20 mouse cellular contexts compared by ENCODE assay signal in the genomic region with DNA sequence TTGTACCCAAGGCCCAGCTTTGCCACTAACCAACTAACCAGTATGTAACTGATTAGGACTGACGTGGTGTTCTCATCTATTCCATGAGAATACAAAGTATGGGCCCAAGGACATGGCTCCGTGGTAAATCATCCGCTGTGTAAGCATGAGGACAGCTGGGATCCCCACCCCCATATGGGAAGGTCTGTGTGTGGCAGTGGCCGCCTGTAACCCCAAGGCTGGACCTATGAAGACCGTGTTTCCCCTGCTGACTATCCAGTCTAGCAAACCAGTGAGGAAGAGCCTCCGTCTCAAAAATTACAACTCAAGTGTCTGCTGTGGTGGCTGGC. TPM values are rescaled to one million over a fixed set of nuclear protein-coding genes. Genes with fewer than 3 reads are reported as not detected.
A peak's percentile ranks its signal among the peaks of the same experiment; 100 is the strongest.
DNase-seq lines count a peak whose midpoint lies in the region; ATAC-seq and TF ChIP-seq lines count a peak whose summit lies in the region.
"Had no signal": no experiment of that assay in that cellular context is flagged by ENCODE, and none has a peak within 500 bp of the region (broad histone marks: within the 10 kb centered on the region; RNA-seq: fewer than 3 reads in every experiment).

No protein-coding gene starts in this region.

- no peaks in the 10 kb centered on the region for H3K9me3 ChIP-seq in intestine, embryonic 15.5 days
- H3K9me3 ChIP-seq in intestine, postnatal 0 days (ENCODE audit: control insufficient read depth) = no peaks in the 10 kb centered on the region
- no peaks in the 10 kb centered on the region for H3K9me3 ChIP-seq in liver, postnatal 0 days (ENCODE audit: low read length)
- H3K9me3 ChIP-seq: embryonic facial prominence, embryonic 15.5 days; limb, embryonic 13.5 days; neural tube, embryonic 15.5 days had no signal

- H3K27me3 ChIP-seq in intestine, embryonic 15.5 days (replicated peaks) = no peaks in the 10 kb centered on the region
- no peaks in the 10 kb centered on the region for H3K27me3 ChIP-seq in intestine, postnatal 0 days (replicated peaks; ENCODE audit: control insufficient read depth, insufficient read depth, low read length)
- no peaks in the 10 kb centered on the region for H3K27me3 ChIP-seq in liver, postnatal 0 days (ENCODE audit: insufficient read depth, low read length)
- H3K27me3 ChIP-seq: embryonic facial prominence, embryonic 15.5 days; limb, embryonic 13.5 days; neural tube, embryonic 15.5 days had no signal

- TF ChIP-seq CTCF in intestine, postnatal 0 days (IDR thresholded peaks at IDR 0.05; ENCODE audit: low read depth) = no peak
- TF ChIP-seq CTCF in liver, postnatal 0 days (IDR thresholded peaks at IDR 0.05; ENCODE audit: low read depth) = no peak

- peak; percentile 79 for DNase-seq in adrenal gland, adult 2 months
- DNase-seq in adrenal gland, postnatal 25 days = peak; percentile 47
- DNase-seq in liver, postnatal 0 days = no peak
- DNase-seq in frontal cortex, postnatal 25 days (ENCODE audit: low spot score in 2 of 2) = no peak
- DNase-seq in kidney, adult 8-10 months = no peak
- DNase-seq: cerebellum, adult 9-11 months; gastrocnemius, postnatal 36 days; heart, adult 2 months; kidney, adult 11 months; layer of hippocampus, adult 9-11 months; lung, embryonic 14.5 days; right cerebral cortex, adult 18-20 months had no signal

- H3K4me3 ChIP-seq in intestine, embryonic 15.5 days (replicated peaks) = no peak overlapping the region
- H3K4me3 ChIP-seq in intestine, postnatal 0 days (ENCODE audit: low read depth, low read length) = no peak overlapping the region
- H3K4me3 ChIP-seq in liver, postnatal 0 days (ENCODE audit: low read depth, low read length) = no peak overlapping the region
- H3K4me3 ChIP-seq: embryonic facial prominence, embryonic 15.5 days; heart, adult 2 months; limb, embryonic 13.5 days; neural tube, embryonic 15.5 days had no signal

- WGBS in intestine, embryonic 15.5 days = 70% methylated on average over 6 of the region's 6 CpGs
- 66% methylated on average over 6 of the region's 6 CpGs for WGBS in intestine, postnatal 0 days
- 67% methylated on average over 6 of the region's 6 CpGs for WGBS in liver, postnatal 0 days (ENCODE audit: insufficient replicate concordance)

- H3K4me1 ChIP-seq in intestine, embryonic 15.5 days (replicated peaks) = 0 out of 2 replicates have a peak, but pooled peaks cover 9% of the 10 kb centered on the region
- H3K4me1 ChIP-seq in intestine, postnatal 0 days (replicated peaks; ENCODE audit: control insufficient read depth, insufficient read depth, low read length) = no peaks in the 10 kb centered on the region
- peaks cover 3% of the 10 kb centered on the region for H3K4me1 ChIP-seq in liver, postnatal 0 days (ENCODE audit: insufficient read depth)
- H3K4me1 ChIP-seq: neural tube, embryonic 15.5 days had no signal

- H3K9ac ChIP-seq in intestine, embryonic 15.5 days = no peak overlapping the region
- no peak overlapping the region for H3K9ac ChIP-seq in intestine, postnatal 0 days (ENCODE audit: low read depth, low read length)
- H3K9ac ChIP-seq in liver, postnatal 0 days (replicated peaks) = no peak overlapping the region
- H3K9ac ChIP-seq: embryonic facial prominence, embryonic 15.5 days; limb, embryonic 13.5 days; lung, embryonic 14.5 days; neural tube, embryonic 15.5 days had no signal

- H3K36me3 ChIP-seq in intestine, embryonic 15.5 days = no peaks in the 10 kb centered on the region
- no peaks in the 10 kb centered on the region for H3K36me3 ChIP-seq in intestine, postnatal 0 days (ENCODE audit: control insufficient read depth, insufficient read depth)
- H3K36me3 ChIP-seq in liver, postnatal 0 days (replicated peaks; ENCODE audit: insufficient read depth, low read length) = no peaks in the 10 kb centered on the region
- H3K36me3 ChIP-seq: embryonic facial prominence, embryonic 15.5 days; limb, embryonic 13.5 days; neural tube, embryonic 15.5 days had no signal

- no peak for TF ChIP-seq EP300 in liver, postnatal 0 days (IDR thresholded peaks at IDR 0.05; ENCODE audit: low read depth)

- no peak overlapping the region for H3K4me2 ChIP-seq in intestine, embryonic 15.5 days (replicated peaks)
- no peak overlapping the region for H3K4me2 ChIP-seq in intestine, postnatal 0 days (replicated peaks; ENCODE audit: low read depth)
- H3K4me2 ChIP-seq in liver, postnatal 0 days (ENCODE audit: low read depth, low read length) = no peak overlapping the region
- H3K4me2 ChIP-seq: embryonic facial prominence, embryonic 15.5 days; limb, embryonic 13.5 days; lung, embryonic 14.5 days; neural tube, embryonic 15.5 days had no signal

- 0 out of 2 replicates have a peak, but pooled peaks have one; percentile 20 for ATAC-seq in intestine, embryonic 15.5 days
- ATAC-seq in intestine, postnatal 0 days = no peak
- peak; percentile 37; the same call in 1 of the 2 replicates for ATAC-seq in liver, postnatal 0 days
- ATAC-seq: hindbrain, embryonic 16.5 days; midbrain, embryonic 16.5 days had no signal

- no peak overlapping the region for H3K27ac ChIP-seq in intestine, embryonic 15.5 days
- no peak overlapping the region for H3K27ac ChIP-seq in intestine, postnatal 0 days (ENCODE audit: low read depth, low read length)
- 0 out of 2 replicates have a peak overlapping the region, but pooled peaks have one; percentile 11 for H3K27ac ChIP-seq in liver, postnatal 0 days (ENCODE audit: low read depth)
- H3K27ac ChIP-seq: embryonic facial prominence, embryonic 15.5 days; heart, adult 2 months; limb, embryonic 13.5 days; macrophage; neural tube, embryonic 15.5 days had no signal

RNA-seq across cellular contexts. Expression of gene Kif3b, which starts 16.3 kb away (rescaled TPM):
- polyA plus RNA-seq in intestine, embryonic 15.5 days (2015; fragmentation: Nextera tagmentation; extraction: Ambion mirVana) = 7.1 and 7.7 TPM in 2 replicates
- polyA plus RNA-seq in intestine, postnatal 0 days (2015; fragmentation: Nextera tagmentation; extraction: Ambion mirVana) = 8.1 and 8.2 TPM in 2 replicates
- 10 to 100 TPM; 26.3 to 29.5 TPM for total RNA-seq in adrenal gland, adult 2 months (2021)
- 3.7 and 4.3 TPM in 2 replicates for polyA plus RNA-seq in adrenal gland, adult 2 months (2012; rRNA removed)
- total RNA-seq in adrenal gland, postnatal 25 days (2021) = 31.8 and 34.4 TPM in 2 replicates
- polyA plus RNA-seq in liver, postnatal 0 days (2015; fragmentation: Nextera tagmentation; extraction: Ambion mirVana) = 1.3 and 1.7 TPM in 2 replicates

RNA-seq across cellular contexts. Expression of gene Pofut1, which starts 33.5 kb away (rescaled TPM):
- 11.7 and 12.1 TPM in 2 replicates for polyA plus RNA-seq in intestine, embryonic 15.5 days (2015; fragmentation: Nextera tagmentation; extraction: Ambion mirVana)
- 7.5 and 10.5 TPM in 2 replicates for polyA plus RNA-seq in intestine, postnatal 0 days (2015; fragmentation: Nextera tagmentation; extraction: Ambion mirVana)
- total RNA-seq in adrenal gland, adult 2 months (2021) = 10 to 100 TPM; 47.6 to 57.0 TPM
- polyA plus RNA-seq in adrenal gland, adult 2 months (2012; rRNA removed) = 43.5 and 46.5 TPM in 2 replicates
- total RNA-seq in adrenal gland, postnatal 25 days (2021) = 53.1 and 64.1 TPM in 2 replicates
- polyA plus RNA-seq in liver, postnatal 0 days (2015; fragmentation: Nextera tagmentation; extraction: Ambion mirVana) = 1.4 and 1.7 TPM in 2 replicates

RNA-seq across cellular contexts. Expression of gene Plagl2, which starts 33.7 kb away (rescaled TPM):
- 46.8 and 48.0 TPM in 2 replicates for polyA plus RNA-seq in intestine, embryonic 15.5 days (2015; fragmentation: Nextera tagmentation; extraction: Ambion mirVana)
- 54.4 and 55.4 TPM in 2 replicates for polyA plus RNA-seq in intestine, postnatal 0 days (2015; fragmentation: Nextera tagmentation; extraction: Ambion mirVana)
- 1 to 10 TPM; 8.2 to 9.3 TPM for total RNA-seq in adrenal gland, adult 2 months (2021)
- 3.7 and 5.2 TPM in 2 replicates for polyA plus RNA-seq in adrenal gland, adult 2 months (2012; rRNA removed)
- total RNA-seq in adrenal gland, postnatal 25 days (2021) = 10.7 and 12.0 TPM in 2 replicates
- polyA plus RNA-seq in liver, postnatal 0 days (2015; fragmentation: Nextera tagmentation; extraction: Ambion mirVana) = 4.3 and 4.4 TPM in 2 replicates

RNA-seq across cellular contexts. Expression of gene Tspyl3, which starts 49.6 kb away (rescaled TPM):
- polyA plus RNA-seq in intestine, embryonic 15.5 days (2015; fragmentation: Nextera tagmentation; extraction: Ambion mirVana) = 10.3 and 11.4 TPM in 2 replicates
- 3.5 and 3.6 TPM in 2 replicates for polyA plus RNA-seq in intestine, postnatal 0 days (2015; fragmentation: Nextera tagmentation; extraction: Ambion mirVana)
- total RNA-seq in adrenal gland, adult 2 months (2021) = 1 to 10 TPM; 1.9 to 3.9 TPM
- polyA plus RNA-seq in adrenal gland, adult 2 months (2012; rRNA removed) = 3.6 and 4.0 TPM in 2 replicates
- 2.5 and 3.9 TPM in 2 replicates for total RNA-seq in adrenal gland, postnatal 25 days (2021)
- polyA plus RNA-seq in liver, postnatal 0 days (2015; fragmentation: Nextera tagmentation; extraction: Ambion mirVana) = 1.1 TPM in 2 replicates

Comparison
In these comparisons a context has a peak if more than half of its experiments do, and no peak if none do; other contexts are left out.
1. DNase-seq: peak in adrenal gland, adult 2 months (single experiment) and adrenal gland, postnatal 25 days (single experiment); none in liver, postnatal 0 days (single experiment), frontal cortex, postnatal 25 days (0 of 2) and kidney, adult 8-10 months (0 of 2).